Mouse (Mus musculus) cerebellum, adult (tissue): ENCODE results near the gene Gm5431.
"Not testable (repeated sequence)": the region's sequence is repeated elsewhere in the genome, so short reads cannot be mapped to it uniquely, and the experiment has no call there.

ENCODE experiments used
- ATAC-seq: cut with Nextera tagmentation; 2 replicates; pipeline ENCODE4 v1.9.2; 2017; ENCODE audit warnings: mild to moderate bottlenecking, moderate library complexity, mixed read lengths; ENCODE audit not compliant: insufficient number of reproducible peaks, low FRiP score, low TSS enrichment

Gm5431 gene

DNA sequence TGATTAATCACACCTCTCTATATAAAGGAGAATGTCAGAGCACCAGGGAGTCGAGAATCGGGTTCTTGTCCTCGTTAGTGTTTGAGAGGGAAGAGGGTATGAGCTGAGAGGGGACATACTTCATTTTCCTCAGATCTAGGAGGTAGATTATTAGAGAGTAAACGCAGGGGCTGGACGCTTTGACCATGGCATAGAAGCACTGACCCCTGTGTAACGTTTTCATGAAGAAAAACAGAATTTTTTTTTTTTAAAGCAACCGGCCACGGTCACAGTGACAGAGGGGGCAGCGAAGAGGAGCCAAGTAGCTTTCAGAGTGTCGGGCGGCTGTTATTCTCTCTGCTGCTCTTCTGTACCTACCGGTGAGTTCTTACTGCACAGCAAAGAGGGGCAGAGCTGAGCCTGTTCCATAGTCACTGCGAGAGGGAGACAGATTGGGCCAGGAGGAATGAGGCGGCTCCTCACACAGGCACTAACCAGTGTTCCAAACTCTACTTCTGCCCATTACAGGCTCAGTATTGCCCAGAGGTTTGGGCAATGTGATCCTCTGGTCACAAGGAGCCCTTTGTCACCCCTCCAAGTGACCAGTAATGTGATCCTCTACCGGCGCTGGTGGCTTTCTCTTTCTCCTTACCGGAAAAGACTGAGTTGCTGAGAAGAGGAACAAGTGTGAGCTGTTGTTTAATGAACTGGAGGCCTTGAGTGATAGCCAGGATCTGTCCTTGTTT, 30.0 kb downstream of the Gm5431 start:
- ATAC-seq, result peak; percentile 71

GRCm38 (mm10) chr11:48871201-48871772, 30.7 kb downstream of the Gm5431 start, which contains the start of gene Irgm1:
Gene Irgm1 (minus strand): TSS chr11:48871683.
- ATAC-seq, result 0 out of 2 replicates have a peak, but pooled peaks have one; percentile 7

DNA sequence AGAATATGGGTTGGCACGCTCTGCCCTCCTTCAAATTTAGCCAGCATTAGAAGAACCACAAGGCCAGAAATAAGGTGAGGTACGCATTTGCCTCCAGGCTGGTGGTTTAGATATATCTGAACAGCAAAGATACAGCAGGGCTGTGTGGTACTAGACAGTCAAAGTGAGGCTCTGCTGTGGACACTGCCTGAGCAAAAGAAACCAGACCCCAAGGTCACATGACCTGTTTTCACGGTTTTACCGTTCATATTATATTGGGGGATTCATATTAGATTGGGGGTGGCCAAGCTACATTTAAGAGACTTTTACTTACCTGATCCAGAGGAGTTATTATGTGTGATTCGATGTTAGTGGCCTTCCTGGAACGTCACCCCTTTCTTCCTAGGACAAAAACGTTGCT, 31.2 kb downstream of the Gm5431 start:
- no peak for ATAC-seq

GRCm38 (mm10) chr11:48869380-48870110, 32.5 kb downstream of the Gm5431 start:
- no peak for ATAC-seq

DNA sequence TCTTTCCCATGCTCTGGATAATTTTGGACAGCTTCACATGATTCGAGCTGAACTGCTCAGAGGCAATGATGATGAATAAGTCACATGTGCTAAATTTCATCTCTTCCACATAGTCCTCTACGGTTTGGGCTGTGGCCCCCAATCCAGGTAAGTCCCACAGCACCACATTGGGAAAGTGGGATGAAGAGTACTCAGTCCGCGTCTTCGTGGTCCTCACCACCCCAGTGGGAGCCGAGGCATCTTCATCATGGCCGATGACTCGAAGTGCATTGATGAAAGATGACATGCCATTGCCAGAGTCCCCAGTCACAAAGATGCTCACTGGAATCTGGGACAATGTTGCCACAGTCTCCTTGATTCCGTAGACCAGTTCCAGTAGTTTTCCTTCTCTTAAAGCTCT, 35.5 kb downstream of the Gm5431 start:
- no peak for ATAC-seq

GRCm38 (mm10) chr11:48863808-48864207, 38.2 kb downstream of the Gm5431 start:
- ATAC-seq, result no peak

- ATAC-seq, result no peak
These were observed 39.2 kb downstream of the Gm5431 start for GRCm38 (mm10) chr11:48862784-48863319.

DNA sequence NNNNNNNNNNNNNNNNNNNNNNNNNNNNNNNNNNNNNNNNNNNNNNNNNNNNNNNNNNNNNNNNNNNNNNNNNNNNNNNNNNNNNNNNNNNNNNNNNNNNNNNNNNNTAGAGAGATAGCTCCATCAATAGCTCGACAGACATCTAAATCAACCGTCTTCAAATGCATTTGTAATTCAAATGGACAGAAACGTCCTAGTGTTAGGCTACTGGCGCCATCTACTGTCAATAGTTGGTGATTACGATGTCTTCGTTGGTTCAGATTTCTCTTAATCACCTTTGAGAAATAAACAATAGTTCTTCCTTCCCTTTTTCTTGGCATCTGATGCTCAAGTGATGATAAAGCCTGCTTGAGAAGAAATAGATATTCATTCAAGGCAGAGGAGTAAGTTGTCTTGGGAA, 43.0 kb downstream of the Gm5431 start:
- ATAC-seq, result no peak

DNA sequence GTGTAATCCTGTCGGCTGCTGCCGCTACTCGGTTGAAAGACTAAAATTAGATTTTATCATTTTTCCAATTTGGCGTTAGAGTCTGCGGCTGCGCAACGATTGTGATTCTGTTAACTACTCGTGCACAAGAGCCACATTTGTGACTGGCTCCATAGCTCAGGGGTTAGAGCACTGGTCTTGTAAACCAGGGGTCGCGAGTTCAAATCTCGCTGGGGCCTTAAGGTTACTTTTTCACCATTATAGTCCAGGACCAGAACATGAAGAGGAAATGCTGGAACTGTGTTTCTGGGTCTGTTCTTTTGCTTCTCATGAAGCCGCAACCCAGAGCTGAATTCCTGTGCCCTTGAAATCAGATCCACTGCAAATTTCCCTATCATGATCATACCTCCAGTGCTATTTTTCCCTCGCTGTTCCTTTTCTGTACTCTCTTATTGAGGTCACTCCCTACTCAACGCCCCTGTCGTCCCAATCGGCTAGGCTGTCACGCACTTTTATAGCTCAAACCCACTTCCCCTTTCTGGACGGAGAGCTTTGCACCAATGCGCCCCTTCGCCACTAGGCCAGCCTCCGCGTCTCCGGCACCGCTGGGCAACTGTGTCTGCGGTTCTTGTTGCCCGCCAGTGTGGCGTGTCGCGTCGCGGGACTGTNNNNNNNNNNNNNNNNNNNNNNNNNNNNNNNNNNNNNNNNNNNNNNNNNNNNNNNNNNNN, 48.4 kb downstream of the Gm5431 start:
- ATAC-seq, result peak; percentile 62; the same call in 1 of the 2 replicates

DNA sequence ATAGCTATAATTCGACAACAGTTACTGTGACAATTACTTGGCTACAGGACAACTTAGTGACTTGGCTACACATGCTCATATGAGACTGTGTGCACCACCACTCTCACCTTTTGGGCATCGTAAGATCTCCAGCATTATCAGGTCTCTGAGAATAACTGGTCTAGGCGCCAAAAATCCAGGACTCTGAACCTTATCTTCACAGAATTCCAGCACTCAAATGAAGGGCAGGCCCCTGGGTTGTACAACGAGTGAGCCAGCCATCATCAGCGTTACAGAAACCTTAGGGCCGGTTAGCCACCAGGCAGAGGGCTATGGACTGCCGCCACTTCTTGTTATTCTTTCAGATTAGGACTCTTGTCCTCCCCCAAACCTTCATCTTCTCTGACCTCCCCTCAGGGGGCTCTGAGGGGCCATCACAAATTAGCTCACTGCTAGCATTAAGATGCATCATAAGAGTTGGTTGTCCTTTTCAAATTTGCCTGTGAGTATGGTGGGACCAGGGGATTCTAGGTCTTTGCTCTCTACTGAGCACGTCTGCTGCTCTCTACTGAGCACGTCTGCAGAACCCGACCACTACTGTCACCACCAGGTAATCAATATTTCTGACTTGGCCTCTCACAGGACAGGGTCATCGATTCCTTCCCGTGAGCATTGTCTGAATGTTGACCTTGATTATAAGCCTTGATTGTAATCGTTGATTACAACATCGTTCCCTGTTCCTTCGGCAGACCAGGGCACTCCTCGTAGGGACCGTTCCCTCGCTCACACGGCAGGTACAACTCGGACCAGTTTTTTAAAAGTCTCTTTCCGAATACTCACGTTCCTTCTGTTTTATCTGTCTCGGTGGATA, 49.2 kb downstream of the Gm5431 start:
- peak; percentile 41 for ATAC-seq

GRCm38 (mm10) chr11:48852190-48852589, 49.8 kb downstream of the Gm5431 start:
- no peak for ATAC-seq

DNA sequence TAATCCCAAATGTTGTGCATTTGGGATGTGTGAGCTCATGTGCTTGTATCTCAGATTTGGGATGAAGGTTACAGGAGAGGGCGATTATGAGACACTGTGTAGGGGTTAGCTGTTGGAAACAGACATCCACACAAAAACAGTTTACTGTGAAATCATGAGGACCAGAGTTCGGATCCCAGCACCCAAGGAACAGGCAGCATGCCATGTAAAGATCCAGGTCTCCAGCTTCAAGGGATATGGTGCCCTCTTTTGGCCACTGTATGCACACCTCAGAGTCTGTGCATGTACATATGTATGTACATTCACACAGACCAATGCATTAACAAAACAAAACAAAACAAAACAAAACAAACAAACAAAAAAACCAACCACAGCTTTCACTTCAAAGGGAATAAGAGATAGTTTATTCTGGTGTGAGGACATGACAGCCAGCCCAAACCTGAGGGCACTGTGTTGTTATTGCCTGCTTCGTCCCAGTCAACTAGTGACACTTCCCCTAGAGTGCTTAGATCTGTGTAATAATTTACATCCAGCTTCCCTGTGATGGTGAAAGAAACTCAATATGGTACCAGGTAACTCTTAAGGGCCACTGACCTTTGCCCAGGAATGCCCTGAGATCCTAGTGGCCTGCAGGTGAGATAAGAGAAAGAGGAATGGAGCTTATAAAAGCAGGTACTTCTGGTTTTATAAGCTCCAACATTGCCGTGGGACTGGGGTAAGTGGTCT, 50.6 kb downstream of the Gm5431 start:
- no peak for ATAC-seq

- no peak for ATAC-seq
These were observed 51.8 kb downstream of the Gm5431 start for GRCm38 (mm10) chr11:48850240-48850639.

DNA sequence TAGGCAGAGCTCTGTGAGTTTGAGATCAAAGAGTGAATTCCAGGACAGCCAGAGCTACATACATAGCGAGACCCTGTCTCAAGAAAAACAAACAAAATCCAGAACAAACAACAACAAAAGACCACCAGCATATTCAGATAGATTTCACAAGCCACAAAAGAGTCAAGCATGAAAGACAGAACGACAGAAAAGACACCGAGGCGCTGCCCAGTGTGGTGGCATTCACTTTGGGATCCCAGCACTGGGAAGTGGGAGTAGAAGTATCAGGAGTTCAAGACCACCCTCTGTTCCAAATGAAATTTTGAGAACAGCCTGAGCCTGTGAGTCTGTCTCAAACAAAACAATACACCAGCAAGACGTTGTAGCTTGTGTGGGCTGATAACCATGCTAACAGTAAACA, 55.1 kb downstream of the Gm5431 start:
- no peak for ATAC-seq

DNA sequence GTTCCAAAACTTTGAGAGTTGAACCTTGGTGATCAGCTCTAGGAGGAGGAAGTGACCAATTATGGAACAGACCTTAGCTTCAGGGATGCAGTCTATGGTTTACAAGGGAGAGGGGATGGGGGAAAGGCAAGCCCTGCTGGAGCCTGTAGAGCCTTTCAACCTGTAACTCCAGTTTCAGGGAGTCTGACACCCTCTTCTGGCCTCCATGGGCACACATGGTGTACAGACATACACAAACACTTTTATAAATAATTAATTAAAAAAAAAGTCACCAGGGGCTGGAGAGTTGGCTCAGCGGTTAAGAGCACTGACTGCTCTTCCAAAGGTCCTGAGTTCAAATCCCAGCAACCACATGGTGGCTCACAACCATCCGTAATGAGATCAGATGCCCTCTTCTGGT, 55.7 kb downstream of the Gm5431 start:
- not testable (repeated sequence) for ATAC-seq

- ATAC-seq, result no peak
These were observed 56.7 kb downstream of the Gm5431 start for GRCm38 (mm10) chr11:48845244-48845815.

GRCm38 (mm10) chr11:48844309-48844708, 57.7 kb downstream of the Gm5431 start:
- ATAC-seq, result no peak

DNA sequence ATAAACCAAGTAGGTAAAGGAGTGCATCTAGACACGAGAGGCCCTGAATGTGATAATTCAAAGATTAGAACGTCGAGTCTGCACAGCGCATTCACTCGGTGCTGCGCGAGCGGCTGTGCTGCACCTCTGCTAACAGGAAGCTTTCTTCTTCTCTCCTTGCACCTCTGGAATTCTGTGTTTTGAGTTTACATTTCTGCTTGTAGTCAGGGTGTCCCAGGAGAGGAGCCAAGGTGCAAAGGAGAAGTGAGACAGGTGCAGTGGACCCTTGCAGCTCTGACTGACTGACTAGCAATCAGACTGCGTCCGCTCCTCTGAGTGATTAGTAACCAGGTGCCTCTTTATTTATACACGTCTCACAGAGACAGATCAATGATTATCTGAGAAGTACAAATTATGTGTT, 58.8 kb downstream of the Gm5431 start:
- ATAC-seq, result no peak

DNA sequence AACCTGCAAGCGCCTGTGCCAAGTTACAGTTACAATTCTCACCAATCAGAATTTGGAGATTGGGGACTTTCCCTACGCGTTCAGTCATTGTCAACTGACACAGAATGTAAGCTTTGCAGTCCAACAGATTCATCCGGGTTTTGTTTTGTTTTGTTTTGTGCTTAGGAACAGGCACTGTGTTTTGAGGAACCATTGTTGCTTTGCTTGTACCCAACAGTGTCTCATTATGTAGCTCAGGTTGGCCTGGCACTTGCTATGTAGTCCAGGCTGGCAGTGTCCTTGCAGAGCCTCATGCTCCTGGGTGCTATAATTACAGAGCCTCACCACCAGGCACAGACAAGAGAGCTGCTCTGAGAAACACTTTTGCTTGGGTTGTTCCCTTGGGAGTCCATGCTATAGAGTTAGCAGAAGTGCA, 59.6 kb downstream of the Gm5431 start:
- no peak for ATAC-seq
